8 mouse cellular contexts compared by ENCODE assay signal in genomic region chr7:60123086-60123624, GRCm38 (mm10). TPM values are rescaled to one million over a fixed set of nuclear protein-coding genes. Genes with fewer than 3 reads are reported as not detected.
DNase-seq lines count a peak whose midpoint lies in the region; ATAC-seq and TF ChIP-seq lines count a peak whose summit lies in the region.
"Not testable (repeated sequence)": the region's sequence is repeated elsewhere in the genome, so short reads cannot be mapped to it uniquely, and the experiment has no call there.

No protein-coding gene starts in this region.

- H3K27me3 ChIP-seq in forebrain, embryonic 14.5 days (replicated peaks; ENCODE audit: control insufficient read depth, insufficient read depth, low read length); midbrain, embryonic 13.5 days: not testable (repeated sequence)

- not testable (repeated sequence) for H3K27ac ChIP-seq in forebrain, embryonic 14.5 days (ENCODE audit: low read depth, low read length); layer of hippocampus, adult 2 months
- 0 out of 2 replicates have a peak overlapping the region, but pooled peaks have one; percentile 14 for H3K27ac ChIP-seq in midbrain, embryonic 13.5 days

- 48% methylated on average over 3 of the region's 3 CpGs for WGBS in forebrain, embryonic 14.5 days
- 50% methylated on average over 3 of the region's 3 CpGs for WGBS in midbrain, embryonic 13.5 days

- TF ChIP-seq POLR2A in brain, embryonic 14.5 days (IDR thresholded peaks at IDR 0.05; ENCODE audit: borderline replicate concordance, extremely low read depth, insufficient read depth, insufficient read length, poor library complexity, severe bottlenecking), result not testable (repeated sequence)

- not testable (repeated sequence) for H3K4me2 ChIP-seq in forebrain, embryonic 14.5 days (ENCODE audit: low read length); midbrain, embryonic 13.5 days (replicated peaks)

- not testable (repeated sequence) for H3K9ac ChIP-seq in forebrain, embryonic 14.5 days (ENCODE audit: low read length); midbrain, embryonic 13.5 days (replicated peaks)

- TF ChIP-seq CTCF in brain, embryonic 14.5 days (IDR thresholded peaks at IDR 0.05; ENCODE audit: borderline replicate concordance, extremely low read depth, insufficient read depth, insufficient read length); layer of hippocampus, adult 2 months (conservative IDR thresholded peaks at IDR 0.05): not testable (repeated sequence)

- intact Hi-C loops in left cerebral cortex, postnatal 14 days (cut with DNase I), result not testable (repeated sequence)

- peak; percentile 40 for DNase-seq in brain, embryonic 14.5 days (ENCODE audit: low read depth)
- DNase-seq in forebrain, embryonic 14.5 days (ENCODE audit: low spot score), result peak; percentile 19
- DNase-seq in kidney, adult 9 months, result peak; percentile 4
- DNase-seq in layer of hippocampus, adult 2 months (ENCODE audit: low spot score in 2 of 2), result peak; percentile 2 to 9
- peak; percentile 2 to 9 for DNase-seq in layer of hippocampus, postnatal 10 days (ENCODE audit: low spot score in 2 of 2)
- peak; percentile 3 for DNase-seq in left cerebral cortex, postnatal 14 days (ENCODE audit: low spot score in 2 of 2)
- DNase-seq in right cerebral cortex, adult 2 months (ENCODE audit: low spot score in 2 of 2), result peak; percentile 2 to 5

- not testable (repeated sequence) for H3K4me1 ChIP-seq in forebrain, embryonic 14.5 days (ENCODE audit: control insufficient read depth, insufficient read depth, low read length); midbrain, embryonic 13.5 days (replicated peaks)

- H3K9me3 ChIP-seq in forebrain, embryonic 14.5 days (replicated peaks; ENCODE audit: control insufficient read depth, low read length); midbrain, embryonic 13.5 days: not testable (repeated sequence)

- peak; percentile 65 for ATAC-seq in forebrain, embryonic 14.5 days
- not testable (repeated sequence) for ATAC-seq in midbrain, embryonic 13.5 days

- H3K4me3 ChIP-seq in forebrain, embryonic 14.5 days (ENCODE audit: low read depth, low read length); layer of hippocampus, adult 2 months; midbrain, embryonic 13.5 days (replicated peaks): not testable (repeated sequence)

- H3K36me3 ChIP-seq in forebrain, embryonic 14.5 days (ENCODE audit: control insufficient read depth, insufficient read depth, low read length); midbrain, embryonic 13.5 days: not testable (repeated sequence)

RNA-seq across cellular contexts. Expression of gene Snrpn, which starts 16.9 kb away (rescaled TPM):
- 382 and 484 TPM in 2 replicates for polyA plus RNA-seq in brain, embryonic 14.5 days (2012; rRNA removed)
- 481 and 569 TPM in 2 replicates for polyA plus RNA-seq in forebrain, embryonic 14.5 days (2014; fragmentation: Nextera tagmentation; extraction: Ambion mirVana)
- 100 to 1,000 TPM; 770 to 849 TPM for total RNA-seq in layer of hippocampus, adult 2 months (2021)
- 100 to 1,000 TPM; 779 to 816 TPM for total RNA-seq in layer of hippocampus, postnatal 10 days (2021)
- 100 to 1,000 TPM; 935 to 955 TPM for total RNA-seq in left cerebral cortex, postnatal 14 days (2021)
- 570 and 614 TPM in 2 replicates for polyA plus RNA-seq in midbrain, embryonic 13.5 days (2015; fragmentation: Nextera tagmentation; extraction: Ambion mirVana)
